Mouse (Mus musculus): ENCODE results near the gene Cntn5. TPM values are rescaled to one million over a fixed set of nuclear protein-coding genes. Genes with fewer than 3 reads are reported as not detected.

The Cntn5 gene
- polyA plus RNA-seq, 1 experiment from 2014 or later: not detected

DNA sequence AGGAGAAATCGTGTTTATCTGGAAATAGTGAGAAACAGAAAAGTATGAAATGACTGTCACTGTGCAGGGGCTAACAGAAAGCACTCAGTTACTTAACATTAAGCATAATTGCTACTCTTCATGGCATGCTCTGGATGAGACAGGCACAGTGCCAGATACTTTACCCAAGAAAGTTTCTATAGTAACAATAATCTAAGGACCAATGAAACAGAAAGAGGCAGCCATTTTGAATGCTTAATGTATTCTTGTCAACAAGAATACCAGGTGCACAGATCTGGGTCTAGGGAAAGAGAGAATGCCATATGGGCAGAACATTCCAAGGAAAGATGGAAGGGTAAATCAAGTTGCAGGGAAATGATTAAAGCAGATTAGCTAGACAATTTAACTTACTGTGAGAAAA lies 1045.3 kb downstream of the Cntn5 start:
- no peak for DNase-seq (ENCODE audit: low spot score)
- H3K27me3 ChIP-seq (replicated peaks; ENCODE audit: control insufficient read depth, insufficient read depth, low read length): no peaks in the 10 kb centered on the region
- H3K4me3 ChIP-seq (ENCODE audit: low read depth, low read length): no peak overlapping the region
- no peaks in the 10 kb centered on the region for H3K9me3 ChIP-seq (ENCODE audit: control insufficient read depth, low read length)
- no peak overlapping the region for H3K4me2 ChIP-seq
- H3K27ac ChIP-seq (ENCODE audit: low read depth, low read length): no peak overlapping the region
- H3K36me3 ChIP-seq (ENCODE audit: control insufficient read depth, insufficient read depth, low read length): no peaks in the 10 kb centered on the region
- 47% methylated on average over 1 of the region's 1 CpGs for WGBS
- no peak for ATAC-seq (replicated peaks; ENCODE audit: low FRiP score)
- H3K4me1 ChIP-seq (replicated peaks; ENCODE audit: control insufficient read depth, insufficient read depth, low read length): no peaks in the 10 kb centered on the region
- H3K9ac ChIP-seq (ENCODE audit: low read depth, low read length): no peak overlapping the region

DNA sequence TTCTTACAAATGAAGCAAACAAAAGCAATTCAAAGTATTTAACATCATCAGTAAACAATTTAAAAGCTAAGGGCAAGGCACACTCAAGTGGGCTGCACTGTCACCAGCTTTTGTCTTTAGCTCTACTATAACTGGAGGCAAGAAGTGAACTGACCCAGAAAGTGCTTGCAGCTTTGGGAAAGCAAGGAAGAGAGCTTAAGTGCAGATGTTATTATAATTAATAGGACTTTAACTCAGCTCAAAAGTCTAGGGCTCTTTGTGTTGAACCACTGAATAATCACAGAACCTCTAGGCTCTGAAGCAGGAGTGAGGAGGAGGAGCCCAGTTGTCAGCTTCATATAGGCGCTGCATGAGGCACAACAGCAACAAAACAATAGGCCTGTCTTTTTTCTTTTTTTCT lies 1049.8 kb downstream of the Cntn5 start:
- H3K27me3 ChIP-seq (replicated peaks; ENCODE audit: control insufficient read depth, insufficient read depth, low read length): no peaks in the 10 kb centered on the region
- no peak overlapping the region for H3K27ac ChIP-seq (ENCODE audit: low read depth, low read length)
- no peak overlapping the region for H3K4me3 ChIP-seq (ENCODE audit: low read depth, low read length)
- no peaks in the 10 kb centered on the region for H3K36me3 ChIP-seq (ENCODE audit: control insufficient read depth, insufficient read depth, low read length)
- no peaks in the 10 kb centered on the region for H3K4me1 ChIP-seq (replicated peaks; ENCODE audit: control insufficient read depth, insufficient read depth, low read length)
- 69% methylated on average over 1 of the region's 1 CpGs for WGBS
- DNase-seq (ENCODE audit: low spot score): no peak
- no peaks in the 10 kb centered on the region for H3K9me3 ChIP-seq (ENCODE audit: control insufficient read depth, low read length)
- H3K4me2 ChIP-seq: no peak overlapping the region
- H3K9ac ChIP-seq (ENCODE audit: low read depth, low read length): no peak overlapping the region
- ATAC-seq (replicated peaks; ENCODE audit: low FRiP score): no peak

GRCm38 (mm10) chr9:9830231-9830630 lies 1074.3 kb downstream of the Cntn5 start:
- Histone ChIP-seq H3K4me2 (no peak overlapping the region), H3K4me3 (ENCODE audit: low read depth, low read length) (no peak overlapping the region), H3K27me3 (replicated peaks; ENCODE audit: control insufficient read depth, insufficient read depth, low read length) (no peaks in the 10 kb centered on the region), H3K27ac (ENCODE audit: low read depth, low read length) (no peak overlapping the region), H3K9me3 (ENCODE audit: control insufficient read depth, low read length) (no peaks in the 10 kb centered on the region), H3K4me1 (replicated peaks; ENCODE audit: control insufficient read depth, insufficient read depth, low read length) (no peaks in the 10 kb centered on the region), H3K9ac (ENCODE audit: low read depth, low read length) (no peak overlapping the region), H3K36me3 (ENCODE audit: control insufficient read depth, insufficient read depth, low read length) (no peaks in the 10 kb centered on the region)
- ATAC-seq (replicated peaks; ENCODE audit: low FRiP score) (no peak), DNase-seq (ENCODE audit: low spot score) (no peak)
- 35% methylated on average over 2 of the region's 2 CpGs for WGBS

GRCm38 (mm10) chr9:9819963-9820362 lies 1084.6 kb downstream of the Cntn5 start:
- no peaks in the 10 kb centered on the region for H3K27me3 ChIP-seq (replicated peaks; ENCODE audit: control insufficient read depth, insufficient read depth, low read length)
- no peak overlapping the region for H3K27ac ChIP-seq (ENCODE audit: low read depth, low read length)
- H3K4me1 ChIP-seq (replicated peaks; ENCODE audit: control insufficient read depth, insufficient read depth, low read length): no peaks in the 10 kb centered on the region
- no peak overlapping the region for H3K9ac ChIP-seq (ENCODE audit: low read depth, low read length)
- no peak overlapping the region for H3K4me3 ChIP-seq (ENCODE audit: low read depth, low read length)
- 63% methylated on average over 1 of the region's 1 CpGs for WGBS
- no peak for ATAC-seq (replicated peaks; ENCODE audit: low FRiP score)
- H3K36me3 ChIP-seq (ENCODE audit: control insufficient read depth, insufficient read depth, low read length): no peaks in the 10 kb centered on the region
- H3K4me2 ChIP-seq: no peak overlapping the region
- DNase-seq (ENCODE audit: low spot score): no peak
- no peaks in the 10 kb centered on the region for H3K9me3 ChIP-seq (ENCODE audit: control insufficient read depth, low read length)

- no peaks in the 10 kb centered on the region for H3K4me1 ChIP-seq (replicated peaks; ENCODE audit: control insufficient read depth, insufficient read depth, low read length)
- ATAC-seq (replicated peaks; ENCODE audit: low FRiP score): no peak
Observed at GRCm38 (mm10) chr9:9817477-9817876, 1087.1 kb downstream of the Cntn5 start.

DNA sequence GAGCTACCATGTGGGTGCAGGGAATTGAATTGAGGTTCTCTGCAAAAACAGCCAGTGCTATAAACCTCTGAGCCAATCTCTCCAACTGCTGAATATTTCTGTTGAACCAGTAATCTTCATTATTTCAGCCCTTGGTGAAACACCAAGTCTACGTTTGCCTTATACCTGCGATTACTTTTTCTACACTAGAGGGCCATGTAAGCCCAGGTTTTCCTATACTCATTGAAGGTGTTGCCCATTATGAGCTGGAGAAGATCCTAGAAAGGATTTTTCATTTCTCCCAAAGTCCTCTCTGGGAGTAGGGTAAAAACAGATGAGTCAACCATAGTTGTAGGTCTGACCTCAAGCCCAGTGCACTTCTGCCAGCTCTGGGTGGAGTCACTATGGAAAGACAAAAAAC lies 1105.0 kb downstream of the Cntn5 start:
- WGBS: 86% methylated on average over 2 of the region's 2 CpGs
- DNase-seq (ENCODE audit: low spot score): no peak
- no peak for ATAC-seq (replicated peaks; ENCODE audit: low FRiP score)

More at GRCm38 (mm10) chr9:9817477-9817876, 1087.1 kb downstream of the Cntn5 start:
- H3K27ac ChIP-seq (ENCODE audit: low read depth, low read length): no peak overlapping the region
- H3K4me2 ChIP-seq: no peak overlapping the region
- H3K9ac ChIP-seq (ENCODE audit: low read depth, low read length): no peak overlapping the region
- DNase-seq (ENCODE audit: low spot score): no peak
- H3K27me3 ChIP-seq (replicated peaks; ENCODE audit: control insufficient read depth, insufficient read depth, low read length): no peaks in the 10 kb centered on the region
- no peak overlapping the region for H3K4me3 ChIP-seq (ENCODE audit: low read depth, low read length)
- no peaks in the 10 kb centered on the region for H3K9me3 ChIP-seq (ENCODE audit: control insufficient read depth, low read length)
- no peaks in the 10 kb centered on the region for H3K36me3 ChIP-seq (ENCODE audit: control insufficient read depth, insufficient read depth, low read length)
- WGBS: 81% methylated on average over 2 of the region's 2 CpGs

DNA sequence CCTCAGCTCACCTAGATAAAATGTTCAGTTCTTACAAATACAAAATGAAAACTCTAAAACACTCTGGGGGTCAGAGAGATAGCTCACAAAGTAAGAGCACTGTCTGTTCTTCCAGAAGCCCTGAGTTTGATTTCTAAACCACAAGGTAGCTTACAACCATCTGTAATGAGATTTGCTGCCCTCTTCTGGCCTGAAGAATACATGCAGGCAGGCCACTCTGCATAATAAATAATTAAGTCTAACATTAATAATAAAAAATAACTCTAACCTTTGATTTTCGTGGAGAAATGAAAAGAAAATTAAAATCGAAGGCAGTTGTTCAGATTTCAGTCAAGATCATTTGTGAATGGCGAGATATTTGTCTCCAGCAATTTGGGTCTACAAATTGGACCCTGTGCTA lies 1120.9 kb downstream of the Cntn5 start:
- H3K36me3 ChIP-seq (ENCODE audit: control insufficient read depth, insufficient read depth, low read length): no peaks in the 10 kb centered on the region
- no peak overlapping the region for H3K27ac ChIP-seq (ENCODE audit: low read depth, low read length)
- no peaks in the 10 kb centered on the region for H3K9me3 ChIP-seq (ENCODE audit: control insufficient read depth, low read length)
- H3K9ac ChIP-seq (ENCODE audit: low read depth, low read length): no peak overlapping the region
- 42% methylated on average over 3 of the region's 3 CpGs for WGBS
- H3K4me1 ChIP-seq (replicated peaks; ENCODE audit: control insufficient read depth, insufficient read depth, low read length): no peaks in the 10 kb centered on the region
- no peak overlapping the region for H3K4me2 ChIP-seq
- no peak for DNase-seq (ENCODE audit: low spot score)
- no peak for ATAC-seq (replicated peaks; ENCODE audit: low FRiP score)
- H3K27me3 ChIP-seq (replicated peaks; ENCODE audit: control insufficient read depth, insufficient read depth, low read length): no peaks in the 10 kb centered on the region
- no peak overlapping the region for H3K4me3 ChIP-seq (ENCODE audit: low read depth, low read length)

More for the DNA sequence above, 1105.0 kb downstream of the Cntn5 start:
- Histone ChIP-seq H3K36me3 (ENCODE audit: control insufficient read depth, insufficient read depth, low read length) (no peaks in the 10 kb centered on the region), H3K9ac (ENCODE audit: low read depth, low read length) (no peak overlapping the region), H3K4me3 (ENCODE audit: low read depth, low read length) (no peak overlapping the region), H3K4me1 (replicated peaks; ENCODE audit: control insufficient read depth, insufficient read depth, low read length) (no peaks in the 10 kb centered on the region), H3K27me3 (replicated peaks; ENCODE audit: control insufficient read depth, insufficient read depth, low read length) (no peaks in the 10 kb centered on the region), H3K4me2 (no peak overlapping the region), H3K27ac (ENCODE audit: low read depth, low read length) (no peak overlapping the region), H3K9me3 (ENCODE audit: control insufficient read depth, low read length) (no peaks in the 10 kb centered on the region)

GRCm38 (mm10) chr9:9781157-9781884 lies 1123.3 kb downstream of the Cntn5 start:
- DNase-seq (ENCODE audit: low spot score): no peak
- no peaks in the 10 kb centered on the region for H3K9me3 ChIP-seq (ENCODE audit: control insufficient read depth, low read length)
- no peak overlapping the region for H3K27ac ChIP-seq (ENCODE audit: low read depth, low read length)
- no peaks in the 10 kb centered on the region for H3K36me3 ChIP-seq (ENCODE audit: control insufficient read depth, insufficient read depth, low read length)
- H3K9ac ChIP-seq (ENCODE audit: low read depth, low read length): no peak overlapping the region
- no peak overlapping the region for H3K4me2 ChIP-seq
- H3K4me1 ChIP-seq (replicated peaks; ENCODE audit: control insufficient read depth, insufficient read depth, low read length): no peaks in the 10 kb centered on the region
- ATAC-seq (replicated peaks; ENCODE audit: low FRiP score): no peak
- 71% methylated on average over 9 of the region's 9 CpGs for WGBS
- H3K27me3 ChIP-seq (replicated peaks; ENCODE audit: control insufficient read depth, insufficient read depth, low read length): no peaks in the 10 kb centered on the region
- H3K4me3 ChIP-seq (ENCODE audit: low read depth, low read length): no peak overlapping the region

DNA sequence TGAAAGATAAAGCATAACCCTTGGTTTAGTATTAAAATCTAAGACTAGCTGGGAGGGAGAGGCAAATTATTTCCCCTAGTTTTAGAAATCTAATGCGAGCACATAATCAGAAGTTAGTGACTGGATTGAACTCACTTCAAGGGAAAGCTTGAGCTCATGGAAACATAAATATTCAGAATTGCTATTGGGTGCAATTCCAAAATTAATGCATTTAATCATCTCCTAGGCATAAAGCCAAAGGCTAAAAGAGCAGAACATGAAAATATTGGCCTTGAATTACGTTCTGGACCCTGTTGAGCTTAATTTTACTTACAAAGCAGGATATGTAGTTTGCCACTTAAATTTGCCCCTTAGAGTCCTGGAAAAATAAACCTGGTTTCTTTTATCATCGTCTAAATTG lies 1124.9 kb downstream of the Cntn5 start:
- Histone ChIP-seq H3K9me3 (ENCODE audit: control insufficient read depth, low read length) (no peaks in the 10 kb centered on the region), H3K4me1 (replicated peaks; ENCODE audit: control insufficient read depth, insufficient read depth, low read length) (no peaks in the 10 kb centered on the region), H3K4me2 (no peak overlapping the region), H3K27me3 (replicated peaks; ENCODE audit: control insufficient read depth, insufficient read depth, low read length) (no peaks in the 10 kb centered on the region), H3K36me3 (ENCODE audit: control insufficient read depth, insufficient read depth, low read length) (no peaks in the 10 kb centered on the region), H3K27ac (ENCODE audit: low read depth, low read length) (no peak overlapping the region), H3K9ac (ENCODE audit: low read depth, low read length) (no peak overlapping the region), H3K4me3 (ENCODE audit: low read depth, low read length) (no peak overlapping the region)
- no peak for DNase-seq (ENCODE audit: low spot score)
- no peak for ATAC-seq (replicated peaks; ENCODE audit: low FRiP score)
- 74% methylated on average over 3 of the region's 3 CpGs for WGBS
